Mouse (Mus musculus) limb, embryonic 13.5 days (tissue): ENCODE data around the gene Olfr1356. TPM values are rescaled to one million over a fixed set of nuclear protein-coding genes. Genes with fewer than 3 reads are reported as not detected.
"Not testable (repeated sequence)": the region's sequence is repeated elsewhere in the genome, so short reads cannot be mapped to it uniquely, and the experiment has no call there.

Source experiments
- ATAC-seq: fragments of 200-750 bp; cut with Nextera tagmentation; 2 replicates; pipeline ENCODE4 v1.8.0; 2017; ENCODE audit warnings: low read depth, moderate number of reproducible peaks, moderate TSS enrichment; ENCODE audit not compliant: low FRiP score
- H3K27ac ChIP-seq: fragments of 300-500 bp; sonication (generic); 2 replicates; pipeline ENCODE4 v1.5.1; 2015; ENCODE audit warnings: inconsistent platforms, mild to moderate bottlenecking, moderate library complexity
- H3K27me3 ChIP-seq: fragments of 300-500 bp; sonication (generic); 2 replicates; pipeline ENCODE4 v1.6.1; 2015; ENCODE audit warnings: mild to moderate bottlenecking, inconsistent platforms
- H3K36me3 ChIP-seq: fragments of 300-500 bp; sonication (generic); 2 replicates; pipeline ENCODE4 v1.6.1; 2015; ENCODE audit warnings: inconsistent platforms, mild to moderate bottlenecking, moderate library complexity
- H3K4me1 ChIP-seq: fragments of 300-500 bp; sonication (generic); 2 replicates; pipeline ENCODE4 v1.6.1; 2015; ENCODE audit warnings: inconsistent platforms
- H3K4me2 ChIP-seq: fragments of 300-500 bp; sonication (generic); replicated peaks from 2 replicates; pipeline ENCODE4 v1.6.1; 2015; ENCODE audit warnings: inconsistent platforms, mild to moderate bottlenecking, moderate library complexity
- H3K4me3 ChIP-seq: fragments of 300-500 bp; sonication (generic); 2 replicates; pipeline ENCODE4 v1.5.1; 2015; ENCODE audit warnings: moderate library complexity, mild to moderate bottlenecking, inconsistent platforms
- H3K9ac ChIP-seq: fragments of 300-500 bp; sonication (generic); 2 replicates; pipeline ENCODE4 v1.6.1; 2015; ENCODE audit warnings: mild to moderate bottlenecking, inconsistent platforms
- H3K9me3 ChIP-seq: fragments of 300-500 bp; sonication (generic); 2 replicates; pipeline ENCODE4 v1.6.1; 2016; ENCODE audit warnings: inconsistent platforms
- WGBS: fragments of 180-500 bp; shearing (Covaris S2); methylation state at CpG from one replicate; pipeline ENCODE4 v1.1.7; 2015; 5-methylcytosine and 5-hydroxymethylcytosine counted together
- polyA plus RNA-seq: library from polyadenylated mRNA; unstranded; fragments of >200 nt; fragmentation: Nextera tagmentation; extraction: Ambion mirVana; gene quantifications from 2 replicates; pipeline ENCODE4 v1.2.1, GENCODE M21; 2015

The Olfr1356 gene
- polyA plus RNA-seq: not detected in 2 replicates

DNA sequence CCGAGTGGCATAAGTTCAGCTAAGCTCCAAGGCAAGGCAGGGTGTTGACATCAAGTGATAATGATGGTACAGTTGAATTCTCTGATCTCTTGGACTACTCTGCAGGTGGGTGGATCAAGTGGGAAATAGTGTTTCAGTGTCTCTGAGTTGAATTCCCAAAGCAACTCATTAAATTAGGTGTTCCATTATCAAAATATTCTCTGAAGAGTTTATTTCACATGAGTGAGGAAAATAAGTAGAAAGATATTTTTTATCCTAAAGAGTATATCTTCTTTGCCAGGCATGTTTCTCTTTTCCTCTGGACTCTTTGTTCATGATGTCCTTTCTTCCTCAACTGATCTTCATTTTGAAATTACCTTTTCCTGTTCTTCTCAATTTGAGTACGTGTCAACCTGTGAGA is at the start of gene Olfr1356:
Gene Olfr1356 (minus strand): TSS at position 101 of the 400 bp plus-strand sequence.
- Histone ChIP-seq H3K27me3 (no peaks in the 10 kb centered on the region), H3K4me2 (no peak within 1 kb of the TSS), H3K9me3 (no peaks in the 10 kb centered on the region; the same call in 1 of the 2 replicates), H3K27ac (no peak within 1 kb of the TSS), H3K4me3 (no peak within 1 kb of the TSS), H3K4me1 (no peaks in the 10 kb centered on the region), H3K9ac (no peak within 1 kb of the TSS), H3K36me3 (no peaks in the 10 kb centered on the region)
- no peak for ATAC-seq
- 81% methylated on average over 2 of the region's 2 CpGs for whole genome bisulfite sequencing

- Histone ChIP-seq H3K4me3 (no peak within 1 kb of the TSS), H3K36me3 (no peaks in the 10 kb centered on the region), H3K27ac (no peak within 1 kb of the TSS), H3K4me2 (no peak within 1 kb of the TSS), H3K4me1 (no peaks in the 10 kb centered on the region), H3K9me3 (no peaks in the 10 kb centered on the region), H3K9ac (no peak within 1 kb of the TSS), H3K27me3 (no peaks in the 10 kb centered on the region)
- 74% methylated on average over 2 of the region's 2 CpGs for WGBS
- no peak for ATAC-seq
These were observed 23.3 kb upstream of the Olfr1356 start, which contains the start of gene Olfr1355 for GRCm38 (mm10) chr10:78875240-78875639. Gene Olfr1355 (plus strand): TSS chr10:78875540.

- not testable (repeated sequence) for H3K36me3 ChIP-seq, H3K9me3 ChIP-seq, H3K4me1 ChIP-seq, ATAC-seq, H3K4me2 ChIP-seq, H3K27ac ChIP-seq, H3K4me3 ChIP-seq, H3K27me3 ChIP-seq, H3K9ac ChIP-seq
- 88% methylated on average over 12 of the region's 12 CpGs for WGBS
These were observed 11.5 kb downstream of the Olfr1356 start for GRCm38 (mm10) chr10:78840456-78840855.

DNA sequence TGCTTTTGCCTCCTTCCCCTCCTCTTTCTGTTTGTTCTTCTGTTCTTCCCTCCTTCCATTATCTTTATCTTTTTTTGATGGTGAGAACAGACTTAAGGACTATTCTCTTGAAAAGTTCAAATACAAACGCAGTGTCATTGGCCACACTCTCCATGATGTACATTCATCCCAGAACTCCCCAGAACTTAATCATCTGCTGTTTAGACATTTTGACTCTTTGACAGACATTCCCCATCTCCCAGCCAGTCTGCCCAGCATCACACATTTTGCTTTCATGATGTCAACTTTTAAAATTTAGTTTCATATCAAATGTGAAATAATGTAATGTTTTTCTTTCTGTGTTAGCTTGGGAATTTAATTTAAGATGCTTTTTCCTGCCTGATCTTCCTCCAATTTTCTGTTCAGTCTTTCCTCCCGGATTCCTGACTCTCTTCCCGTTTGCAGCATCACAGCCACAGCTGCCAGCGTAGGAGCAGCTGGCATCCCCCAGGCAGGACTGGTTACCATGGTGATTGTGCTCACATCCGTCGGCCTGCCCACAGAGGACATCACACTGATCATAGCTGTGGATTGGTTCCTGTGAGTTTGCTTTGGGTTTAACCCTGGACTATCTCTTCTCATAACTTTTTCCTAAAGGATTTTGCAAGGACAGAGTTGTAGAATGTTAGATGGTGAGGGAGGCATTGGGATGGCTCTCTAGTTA is 39.5 kb downstream of the Olfr1356 start:
- Histone ChIP-seq H3K4me3 (no peak overlapping the region), H3K4me2 (no peak overlapping the region), H3K27me3 (no peaks in the 10 kb centered on the region), H3K4me1 (no peaks in the 10 kb centered on the region), H3K36me3 (no peaks in the 10 kb centered on the region), H3K9ac (no peak overlapping the region), H3K9me3 (peaks cover 3% of the 10 kb centered on the region; the same call in 1 of the 2 replicates), H3K27ac (no peak overlapping the region)
- WGBS: 70% methylated on average over 6 of the region's 6 CpGs
- no peak for ATAC-seq

DNA sequence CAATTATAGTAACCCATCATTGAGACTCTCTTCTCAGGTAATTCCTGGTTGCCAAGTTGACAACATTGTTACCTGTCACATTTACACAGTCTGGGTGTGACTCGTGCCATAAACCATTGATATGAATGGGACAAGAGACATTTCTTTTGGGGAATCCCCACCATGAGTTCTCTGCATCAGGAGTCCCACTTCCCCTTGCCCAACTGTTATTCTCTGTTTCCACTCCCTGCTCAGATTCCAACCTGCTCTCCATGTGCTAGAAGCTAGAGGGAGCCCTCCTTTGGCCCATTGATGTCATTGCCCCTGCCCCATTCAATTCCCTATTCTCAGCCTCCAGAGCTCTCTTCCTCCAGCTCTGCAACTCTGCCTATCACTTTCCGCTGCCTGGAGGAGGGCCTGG is 50.5 kb downstream of the Olfr1356 start:
- Histone ChIP-seq H3K36me3 (no peaks in the 10 kb centered on the region), H3K27me3 (no peaks in the 10 kb centered on the region), H3K9me3 (no peaks in the 10 kb centered on the region), H3K4me2 (no peak overlapping the region), H3K27ac (no peak overlapping the region), H3K4me3 (no peak overlapping the region), H3K4me1 (no peaks in the 10 kb centered on the region), H3K9ac (no peak overlapping the region)
- 78% methylated on average over 2 of the region's 2 CpGs for WGBS
- ATAC-seq: no peak

Other genes with a start within 250 kb of the Olfr1356 start
- gene Olfr1357, start 234.1 kb downstream of the Olfr1356 start, polyA plus RNA-seq: not detected in 2 replicates
- gene Casp14, start 133.9 kb downstream of the Olfr1356 start, polyA plus RNA-seq: 0.56 and 0.73 TPM in 2 replicates
- gene Ccdc105, start 99.1 kb downstream of the Olfr1356 start, polyA plus RNA-seq: 0.19 and 0.32 TPM in 2 replicates
- 2.3 and 3.0 TPM in 2 replicates for gene Slc1a6, start 71.7 kb downstream of the Olfr1356 start, polyA plus RNA-seq
- gene Olfr1355, start 23.4 kb upstream of the Olfr1356 start, polyA plus RNA-seq: not detected in 2 replicates
- not detected in 2 replicates for gene Olfr1354, start 61.0 kb upstream of the Olfr1356 start, polyA plus RNA-seq
- not detected in 2 replicates for gene Olfr8, start 98.5 kb upstream of the Olfr1356 start, polyA plus RNA-seq
- not detected in 2 replicates for gene Olfr1353, start 111.1 kb upstream of the Olfr1356 start, polyA plus RNA-seq
- not detected in 2 replicates for gene Olfr1352, start 128.9 kb upstream of the Olfr1356 start, polyA plus RNA-seq
- not detected in 2 replicates for gene Olfr1351, start 160.3 kb upstream of the Olfr1356 start, polyA plus RNA-seq
- 0.27 TPM in 1 of 2 replicates, not detected in the other for gene Olfr57, start 176.6 kb upstream of the Olfr1356 start, polyA plus RNA-seq
- 45.0 and 45.9 TPM in 2 replicates for gene 2610008E11Rik, start 245.4 kb upstream of the Olfr1356 start, polyA plus RNA-seq